Mouse (Mus musculus) layer of hippocampus, adult 2 months (tissue): Measurements from ENCODE around the gene Osm. TPM values are rescaled to one million over a fixed set of nuclear protein-coding genes. Genes with fewer than 3 reads are reported as not detected.

ENCODE experiments used
- DNase-seq, 2 experiments: peaks; one replicate each; pipeline ENCODE4 v3.0.0; 2022; ENCODE audit warnings: low spot score in 2 of 2
- H3K27ac ChIP-seq: fragments of 200-600 bp; 2 replicates; pipeline ENCODE4 v1.8.1; 2022
- H3K4me3 ChIP-seq: fragments of 200-600 bp; 2 replicates; pipeline ENCODE4 v1.8.1; 2022; ENCODE audit warnings: mild to moderate bottlenecking
- CTCF ChIP-seq: fragments of 200-600 bp; conservative IDR thresholded peaks from 2 replicates; pipeline ENCODE4 v1.8.1; 2022; ENCODE audit warnings: antibody characterized with exemption, mild to moderate bottlenecking, moderate library complexity
- total RNA-seq, 2 experiments: library from RNA; stranded (reverse); gene quantifications; 2 replicates each; pipeline ENCODE4 v1.2.3; 2021

Gene Osm
- total RNA-seq, 2 experiments from 2014 or later: 0.15 to 0.20 TPM

DNA sequence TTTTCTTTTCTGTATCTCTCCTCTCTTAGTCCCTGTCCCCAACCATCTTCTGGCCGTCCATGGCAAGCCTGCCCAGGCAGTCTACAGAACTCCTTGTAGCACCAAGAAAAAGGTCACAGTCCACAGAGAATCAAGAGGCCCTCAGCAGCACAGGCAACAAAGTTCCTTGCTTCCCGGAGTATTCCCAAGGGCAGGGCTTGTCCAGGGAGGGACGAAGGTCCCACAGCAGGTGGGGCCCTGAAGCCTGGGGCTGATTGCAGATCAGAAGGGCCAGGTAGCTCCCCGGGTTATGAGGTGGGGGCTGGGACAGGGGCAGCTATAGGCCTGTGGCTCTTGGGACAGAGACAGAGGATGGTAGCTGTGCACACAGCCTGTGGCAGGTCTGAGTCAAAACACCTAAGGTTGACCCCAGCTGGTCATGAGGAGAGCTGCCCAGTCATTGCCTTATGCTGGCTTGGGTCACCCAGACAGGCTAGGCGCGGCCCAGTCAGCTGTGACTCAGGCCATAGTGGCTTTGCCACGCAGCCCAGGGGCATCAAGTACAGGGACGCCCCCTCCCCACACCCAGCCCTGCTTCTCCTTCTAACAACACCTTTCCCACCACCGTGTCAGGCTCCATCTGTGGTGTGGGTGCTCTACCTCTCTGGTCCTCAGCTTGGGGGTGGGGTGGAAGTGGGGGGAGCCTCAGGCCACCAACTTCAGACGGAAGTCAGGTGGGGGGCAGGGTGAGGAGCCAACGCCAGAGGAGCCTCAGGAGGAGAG, 20.8 kb downstream of the Osm start, which contains the start of gene Lif:
TSS of gene Lif (plus strand) at position 712 of the 762 bp plus-strand sequence.
- Histone ChIP-seq H3K4me3 (no peak within 1 kb of the TSS), H3K27ac (no peak within 1 kb of the TSS)
- no peak for DNase-seq
- no peak for TF ChIP-seq CTCF

GRCm38 (mm10) chr11:4257756-4258155, 21.5 kb downstream of the Osm start:
- no peak for DNase-seq
- H3K27ac ChIP-seq: no peak overlapping the region
- TF ChIP-seq CTCF: no peak
- H3K4me3 ChIP-seq: no peak overlapping the region

DNA sequence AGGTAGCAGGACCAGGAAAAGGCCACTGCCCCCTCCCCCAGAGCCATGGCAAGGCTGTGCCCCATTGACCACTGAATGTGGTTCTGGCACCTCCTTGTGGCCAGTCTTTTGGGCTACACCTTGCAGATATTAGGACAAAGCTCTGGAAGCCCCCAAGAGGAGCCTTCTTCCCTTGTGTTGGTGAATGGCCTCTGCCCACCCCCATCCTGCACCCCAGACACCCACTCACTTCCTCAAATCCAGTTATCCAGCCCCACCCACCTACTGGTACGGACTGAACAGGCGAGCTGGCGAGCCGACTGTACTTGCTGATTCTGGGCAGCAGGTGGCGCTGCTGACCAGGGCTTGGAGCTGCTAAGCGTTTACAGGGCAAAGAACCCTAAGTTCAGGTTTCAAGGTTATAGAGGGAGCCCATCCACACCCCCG, 22.4 kb downstream of the Osm start:
- Histone ChIP-seq H3K4me3 (peak overlapping the region; percentile 42; the same call in 1 of the 2 replicates), H3K27ac (no peak overlapping the region)
- DNase-seq: peak; percentile 57 to 87
- TF ChIP-seq CTCF: peak; percentile 95; the same call in 1 of the 2 replicates

GRCm38 (mm10) chr11:4260463-4261187, 24.4 kb downstream of the Osm start:
- peak; percentile 10 to 36 for DNase-seq
- Histone ChIP-seq H3K27ac (no peak overlapping the region), H3K4me3 (no peak overlapping the region; the same call in 1 of the 2 replicates)
- TF ChIP-seq CTCF: no peak

DNA sequence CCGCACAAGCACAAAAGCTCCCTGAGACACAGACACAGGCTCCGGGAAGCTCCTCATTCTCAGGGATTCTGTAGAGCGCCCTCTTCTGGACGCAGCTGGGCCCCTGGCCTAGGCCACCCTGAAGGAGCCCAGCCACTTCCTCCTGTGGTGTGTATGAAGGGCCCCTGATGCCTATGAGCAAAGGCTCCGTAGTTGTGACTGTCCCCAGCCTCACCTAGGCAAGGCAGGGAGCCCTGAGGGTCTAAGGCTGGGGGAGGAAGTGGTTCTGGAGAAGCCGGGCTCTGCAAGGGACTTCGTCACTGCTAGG, 24.9 kb downstream of the Osm start:
- peak; percentile 16 to 50 for DNase-seq
- peak overlapping the region; percentile 19; the same call in 1 of the 2 replicates for H3K27ac ChIP-seq
- H3K4me3 ChIP-seq: no peak overlapping the region
- peak; percentile 73 for TF ChIP-seq CTCF

DNA sequence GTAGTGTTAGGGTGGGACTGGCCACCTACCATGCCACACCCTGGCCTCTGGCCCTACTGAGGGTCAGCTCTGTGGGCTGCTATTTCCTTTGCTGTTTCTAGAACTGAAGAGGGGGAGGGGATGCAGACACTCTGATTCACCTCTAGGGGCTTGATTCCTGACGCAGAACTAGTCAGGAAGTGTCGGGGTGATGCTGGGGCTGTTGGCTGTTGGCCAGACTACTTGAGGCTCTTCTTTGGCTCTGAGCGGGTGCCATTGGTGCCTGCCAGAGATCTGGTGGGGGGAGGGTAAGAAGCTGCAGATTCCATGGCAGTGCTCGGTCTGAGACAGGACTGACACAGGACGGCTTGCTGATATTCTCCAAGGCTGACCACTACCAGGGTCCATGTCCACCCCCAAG, 25.7 kb downstream of the Osm start:
- DNase-seq: no peak
- Histone ChIP-seq H3K4me3 (no peak overlapping the region), H3K27ac (no peak overlapping the region)
- TF ChIP-seq CTCF: peak; percentile 56

- DNase-seq: no peak
- Histone ChIP-seq H3K4me3 (no peak overlapping the region), H3K27ac (no peak overlapping the region)
- TF ChIP-seq CTCF: no peak
These were observed 26.6 kb downstream of the Osm start for GRCm38 (mm10) chr11:4262847-4263246.

GRCm38 (mm10) chr11:4263296-4263695, 27.1 kb downstream of the Osm start:
- Histone ChIP-seq H3K27ac (no peak overlapping the region), H3K4me3 (no peak overlapping the region)
- no peak for TF ChIP-seq CTCF
- no peak for DNase-seq

GRCm38 (mm10) chr11:4264066-4264465, 27.8 kb downstream of the Osm start:
- no peak overlapping the region for H3K27ac ChIP-seq
- DNase-seq: no peak
- TF ChIP-seq CTCF: no peak
- H3K4me3 ChIP-seq: no peak overlapping the region

GRCm38 (mm10) chr11:4266271-4267201, 30.3 kb downstream of the Osm start:
- no peak for TF ChIP-seq CTCF
- H3K4me3 ChIP-seq: peak overlapping the region; percentile 55
- H3K27ac ChIP-seq: peak overlapping the region; percentile 51; the same call in 1 of the 2 replicates
- DNase-seq: peak in 1 of 2 experiments; percentile 29

DNA sequence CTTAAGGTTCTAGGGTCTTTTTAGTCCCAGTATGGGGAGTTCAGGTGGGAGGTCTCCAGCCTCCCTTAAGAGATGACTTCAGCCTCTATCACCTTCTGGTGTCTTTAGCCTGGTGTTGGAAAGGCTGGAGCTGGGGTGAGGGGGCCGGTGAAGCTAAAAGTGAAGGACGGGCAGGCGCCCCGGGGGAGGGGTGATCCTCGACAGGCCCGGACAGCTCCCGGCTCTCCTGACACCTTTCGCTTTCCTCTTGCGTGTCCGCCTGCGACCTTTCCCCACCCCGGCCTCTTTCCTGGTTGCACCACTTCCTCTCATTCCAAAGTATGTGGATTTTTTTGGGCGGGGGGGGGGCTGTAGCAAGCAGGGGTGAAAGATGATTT, 31.0 kb downstream of the Osm start:
- H3K4me3 ChIP-seq: peak overlapping the region; percentile 55
- DNase-seq: no peak
- peak overlapping the region; percentile 51; the same call in 1 of the 2 replicates for H3K27ac ChIP-seq
- no peak for TF ChIP-seq CTCF

DNA sequence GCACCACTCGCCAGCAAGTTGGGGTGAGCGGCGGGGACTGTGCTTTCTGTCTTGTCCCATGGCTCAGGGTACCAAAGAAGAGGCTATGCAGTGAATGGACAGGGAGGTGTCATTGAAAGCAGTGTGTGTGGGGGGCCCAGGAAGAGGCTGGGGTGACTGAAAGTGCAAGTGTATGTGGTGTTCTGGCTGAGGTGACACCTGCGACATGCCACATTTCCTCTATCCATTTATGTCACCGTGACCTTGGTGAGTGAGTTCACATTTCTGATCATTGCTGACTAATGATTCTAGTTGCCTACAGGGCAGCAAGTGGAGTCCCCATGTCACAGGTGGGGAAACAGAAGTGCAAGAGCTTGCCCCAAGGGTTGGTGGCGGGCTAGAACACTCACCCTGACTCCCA, 32.3 kb downstream of the Osm start:
- no peak for TF ChIP-seq CTCF
- no peak overlapping the region for H3K4me3 ChIP-seq
- DNase-seq: no peak
- no peak overlapping the region for H3K27ac ChIP-seq
